Mouse (Mus musculus) liver, postnatal 0 days (tissue): Measurements from ENCODE around the gene Rnf145.
A peak's percentile ranks its signal among the peaks of the same experiment; 100 is the strongest.

ENCODE experiments used
- CTCF ChIP-seq: sonication (generic); IDR thresholded peaks from 2 replicates; pipeline ENCODE4 v1.5.1; 2016; ENCODE audit warnings: antibody characterized with exemption, low read depth
- EP300 ChIP-seq: IDR thresholded peaks from 2 replicates; pipeline ENCODE4 v1.6.1; 2016; ENCODE audit warnings: antibody characterized with exemption, low read depth, mild to moderate bottlenecking

- TF ChIP-seq CTCF = peak; percentile 92
- TF ChIP-seq EP300 = no peak
These were observed 92.4 kb downstream of the Rnf145 start for GRCm38 (mm10) chr11:44610971-44611781.
